Mouse (Mus musculus) hindlimb bud, embryonic 11.5 days (tissue): ENCODE data around the gene Plekhm2.

Experiments
- DNase-seq: peaks from one replicate; pipeline ENCODE4 v3.0.0-alpha.2; 2012; ENCODE audit warnings: low read depth, low spot score; ENCODE audit errors: extremely low spot score

Plekhm2 gene

GRCm38 (mm10) chr4:141663122-141663931, 1.4 kb downstream of the Plekhm2 start:
- DNase-seq = no peak

DNA sequence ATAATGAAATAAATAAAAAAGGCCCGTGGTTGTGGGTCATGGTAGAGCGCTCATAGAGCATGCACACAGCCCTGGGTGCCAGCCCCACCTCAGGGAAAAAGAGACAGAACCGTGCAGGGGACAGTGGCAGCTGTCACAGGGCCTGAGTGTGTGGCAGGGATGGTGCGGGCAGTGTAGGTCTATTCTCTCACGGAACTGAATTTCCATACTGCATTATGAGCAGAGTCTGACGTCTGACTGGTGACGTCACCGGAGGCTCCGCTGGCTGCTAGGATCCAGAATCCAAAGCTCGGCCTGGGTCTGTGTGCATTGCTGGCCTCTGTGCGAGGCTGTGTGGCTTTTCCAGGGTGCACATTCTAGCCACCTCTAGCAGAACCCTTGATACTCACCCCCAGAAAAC, 3.8 kb downstream of the Plekhm2 start:
- no peak for DNase-seq

- no peak for DNase-seq
Observed at GRCm38 (mm10) chr4:141659739-141660138, 5.0 kb downstream of the Plekhm2 start.

DNA sequence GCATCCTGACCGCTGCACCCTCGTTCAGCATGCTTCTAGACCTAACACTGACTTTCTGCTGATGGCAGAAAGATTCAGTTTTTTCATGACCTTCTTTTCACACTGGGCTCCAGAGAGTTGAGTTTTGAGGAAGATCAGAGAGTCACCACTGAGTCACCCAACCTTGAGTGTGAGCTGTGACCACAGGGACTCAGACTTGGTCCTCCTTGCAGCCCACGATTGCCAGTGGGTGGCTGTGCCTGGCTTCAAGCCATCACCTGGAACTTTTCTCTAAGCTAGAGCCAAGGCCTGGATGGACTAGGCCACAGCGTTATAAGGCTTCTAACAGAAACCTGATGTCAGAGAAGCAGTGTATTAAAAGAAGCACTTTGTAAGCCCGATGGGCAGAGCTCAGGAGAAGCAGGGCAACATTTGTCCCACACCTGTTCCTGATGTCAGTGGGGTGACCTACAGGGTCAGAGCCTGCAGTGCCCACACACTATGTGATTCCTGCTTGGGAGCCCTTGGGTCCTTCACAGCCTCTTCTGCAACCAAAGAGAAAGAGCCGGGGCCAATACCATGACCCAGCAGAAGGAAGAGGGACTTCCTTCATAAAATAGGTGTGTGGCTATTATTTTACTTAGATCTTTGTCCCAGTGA, 5.7 kb downstream of the Plekhm2 start:
- no peak for DNase-seq

- DNase-seq = no peak
Observed at GRCm38 (mm10) chr4:141656932-141657331, 7.8 kb downstream of the Plekhm2 start.

DNA sequence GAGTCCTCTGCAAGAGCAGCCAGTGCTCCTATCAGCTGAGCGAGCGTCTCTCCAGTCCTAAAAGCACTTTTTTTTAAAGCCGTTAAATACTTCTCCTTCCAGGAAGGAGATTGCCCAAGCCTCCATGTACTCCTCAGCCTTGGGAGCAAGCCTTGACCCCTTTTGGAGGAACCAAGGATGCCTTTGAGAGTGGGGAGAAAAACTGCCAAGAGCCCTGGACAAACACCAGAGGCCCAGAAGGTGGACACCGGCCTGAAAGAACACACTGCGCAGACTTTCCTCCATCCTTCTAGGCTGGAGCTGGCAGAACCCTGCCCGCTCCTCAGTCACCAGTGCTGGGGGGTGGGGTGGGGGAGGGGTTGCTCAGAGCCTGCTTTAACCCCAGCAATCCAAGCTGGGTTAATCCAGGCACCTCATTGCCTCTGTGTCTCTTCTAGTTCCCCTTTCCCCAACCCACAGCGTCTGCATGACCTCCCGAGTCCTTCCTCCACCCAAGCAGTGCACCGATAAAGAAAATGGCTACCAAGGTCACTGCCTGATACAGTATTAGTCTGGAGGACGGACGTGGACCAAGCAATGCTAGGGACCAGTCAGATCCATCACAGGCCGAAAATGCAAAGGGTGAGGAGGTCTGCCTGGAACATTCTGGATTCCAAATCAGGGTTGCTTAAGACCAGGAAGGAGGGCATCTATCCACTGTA, 8.6 kb downstream of the Plekhm2 start:
- no peak for DNase-seq

- no peak for DNase-seq
Observed at GRCm38 (mm10) chr4:141654509-141654908, 10.2 kb downstream of the Plekhm2 start.

DNA sequence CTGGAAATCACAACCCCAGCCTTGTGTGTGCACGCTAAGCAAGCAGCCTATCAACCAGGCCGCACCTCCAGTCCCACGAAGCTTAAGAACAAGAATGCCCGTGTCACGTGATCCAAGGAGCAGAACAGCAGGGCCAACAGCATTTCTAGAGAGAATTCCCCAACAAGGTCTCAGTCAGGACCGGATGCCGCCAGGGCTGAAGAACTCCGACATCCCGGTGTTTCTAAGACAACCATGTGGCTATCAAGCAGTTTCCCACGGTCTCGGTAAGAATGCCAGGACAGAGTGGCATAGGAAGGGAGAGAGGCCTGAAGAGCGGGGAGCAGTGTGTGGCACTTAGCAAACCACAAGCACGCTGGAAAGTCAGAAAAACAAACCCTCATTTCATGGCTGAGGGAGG, 10.9 kb downstream of the Plekhm2 start:
- no peak for DNase-seq

GRCm38 (mm10) chr4:141653044-141653443, 11.7 kb downstream of the Plekhm2 start:
- no peak for DNase-seq

DNA sequence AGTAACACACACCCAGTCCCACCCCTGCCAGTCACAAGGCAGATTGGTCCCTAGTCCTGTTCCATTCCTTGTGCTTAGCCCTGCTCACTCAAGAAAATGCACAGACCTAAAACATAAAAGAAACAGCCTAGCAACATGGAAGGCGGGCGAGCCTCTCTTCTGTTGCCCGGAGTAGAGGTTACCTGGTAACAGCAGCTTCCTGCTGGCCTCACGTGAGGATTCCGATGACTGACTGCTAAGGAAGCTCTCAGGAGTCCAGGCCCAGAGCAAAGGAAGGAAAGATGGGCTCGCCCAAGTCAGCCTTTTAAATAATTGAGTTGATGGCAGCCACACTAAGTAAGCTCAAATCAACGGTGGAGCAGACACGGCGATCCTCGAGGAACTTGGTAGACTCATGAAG, 12.8 kb downstream of the Plekhm2 start:
- DNase-seq = no peak

DNA sequence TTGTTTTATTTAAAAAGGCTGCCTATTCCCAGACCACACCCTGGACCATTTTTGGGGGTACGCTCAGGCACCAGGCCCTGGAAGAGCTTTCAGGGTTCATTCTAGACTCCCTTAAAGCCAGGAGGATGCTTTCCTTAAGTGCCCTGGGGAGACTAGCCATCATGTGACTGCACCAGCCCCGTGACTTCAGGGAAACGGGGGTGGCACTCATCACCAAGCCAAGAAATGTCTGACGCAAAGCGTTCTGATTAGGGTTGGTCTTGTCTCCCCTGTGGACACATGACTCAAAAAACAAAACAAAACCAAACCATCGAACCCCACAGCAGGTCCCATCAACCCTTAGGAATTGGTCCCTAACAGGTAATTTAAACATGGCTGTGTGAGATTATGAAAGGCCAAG, 13.4 kb downstream of the Plekhm2 start:
- DNase-seq = no peak

GRCm38 (mm10) chr4:141649244-141649643, 15.5 kb downstream of the Plekhm2 start:
- DNase-seq = no peak

DNA sequence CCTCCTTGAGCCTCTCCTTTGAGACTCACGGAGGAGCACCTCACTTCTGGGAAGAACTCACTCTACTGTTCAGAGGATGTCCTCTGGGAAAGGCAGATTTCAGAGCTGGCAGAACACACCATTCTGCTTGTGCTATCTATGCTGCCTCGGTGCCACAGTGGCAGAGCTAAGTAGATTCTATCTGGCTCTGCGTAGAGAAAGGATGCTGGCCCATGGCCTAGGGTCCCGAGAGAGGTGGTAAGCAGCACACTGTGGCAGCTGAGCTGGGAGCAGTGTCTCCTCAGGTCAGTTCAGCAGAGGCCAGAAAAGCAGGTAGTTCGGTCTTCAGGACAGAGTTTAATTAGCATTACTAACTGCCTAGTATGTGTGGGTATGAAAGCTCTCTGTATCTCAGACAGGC, 16.4 kb downstream of the Plekhm2 start:
- DNase-seq = no peak

GRCm38 (mm10) chr4:141647187-141647586, 17.5 kb downstream of the Plekhm2 start:
- no peak for DNase-seq

DNA sequence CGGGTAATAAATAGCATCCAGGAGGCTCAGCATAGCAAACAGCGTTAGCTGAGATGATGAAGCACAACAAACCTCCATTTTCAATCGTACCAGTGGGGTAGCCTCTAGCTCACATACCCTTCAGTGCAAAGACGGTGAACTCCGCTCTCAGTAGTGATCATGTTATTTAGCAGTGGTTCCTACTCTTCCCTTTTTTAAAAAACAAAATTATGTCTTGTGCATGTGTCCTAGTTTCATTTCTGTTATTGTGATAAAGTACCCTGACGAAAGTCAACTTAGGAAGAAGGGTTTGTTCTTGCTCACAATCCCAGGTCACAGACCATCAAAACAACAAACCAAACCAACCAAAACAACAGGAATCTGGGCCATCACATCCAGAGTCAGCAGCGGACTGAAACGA, 18.7 kb downstream of the Plekhm2 start:
- no peak for DNase-seq

- no peak for DNase-seq
Observed at GRCm38 (mm10) chr4:141643118-141643855, 21.4 kb downstream of the Plekhm2 start.

- DNase-seq = no peak
Observed at GRCm38 (mm10) chr4:141641961-141642811, 22.5 kb downstream of the Plekhm2 start.

- no peak for DNase-seq
Observed at GRCm38 (mm10) chr4:141641353-141641771, 23.3 kb downstream of the Plekhm2 start.

DNA sequence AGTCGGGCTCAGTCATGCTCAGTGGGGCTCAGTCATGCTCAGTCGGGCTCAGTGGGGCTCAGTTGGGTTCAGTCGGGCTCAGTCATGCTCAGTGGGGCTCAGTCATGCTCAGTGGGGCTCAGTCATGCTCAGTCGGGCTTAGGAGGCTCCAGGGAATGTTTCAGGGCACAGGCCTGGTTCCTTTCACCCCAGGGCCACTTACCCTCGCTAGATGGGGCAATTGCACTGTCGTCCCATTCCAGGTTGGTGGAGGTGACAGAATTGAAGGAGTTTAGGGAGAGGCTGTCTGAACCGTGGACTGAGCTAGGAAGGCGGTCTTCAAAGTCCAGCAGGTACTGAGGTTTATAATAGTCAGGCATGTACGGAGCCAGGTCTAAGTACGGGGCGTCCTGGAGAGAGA, 25.2 kb downstream of the Plekhm2 start:
- no peak for DNase-seq

GRCm38 (mm10) chr4:141636693-141637092, 28.0 kb downstream of the Plekhm2 start:
- DNase-seq = no peak
